Mouse (Mus musculus) CD4-positive helper T cell, adult 2 months (primary cell): ENCODE measurements at regions not wholly inside any gene's neighbourhood (a gene's known extent, or its start where the extent isn't known, plus 50 kb on each side); places are given as distances from the start of the nearest gene placed in this dataset.
A peak's percentile ranks its signal among the peaks of the same experiment; 100 is the strongest.
"Not testable (repeated sequence)": the region's sequence is repeated elsewhere in the genome, so short reads cannot be mapped to it uniquely, and the experiment has no call there.

Experiments used
- DNase-seq: peaks from one replicate; pipeline ENCODE4 v3.0.0-alpha.2; 2012; ENCODE audit warnings: low read depth, missing footprints, low spot score

GRCm38 (mm10) chr3:31708367-31708766, 193.9 kb upstream of the Kcnmb2 start:
- not testable (repeated sequence) for DNase-seq

GRCm38 (mm10) chr3:31741289-31741688, 161.0 kb upstream of the Kcnmb2 start:
- DNase-seq = no peak

GRCm38 (mm10) chr3:31755881-31756280, 146.4 kb upstream of the Kcnmb2 start:
- DNase-seq = no peak

GRCm38 (mm10) chr3:31769193-31769592, 133.1 kb upstream of the Kcnmb2 start:
- DNase-seq = no peak

GRCm38 (mm10) chr3:31790342-31790970, 111.9 kb upstream of the Kcnmb2 start:
- DNase-seq = peak; percentile 7

- DNase-seq = no peak
Observed at GRCm38 (mm10) chr3:31793466-31794040, 108.8 kb upstream of the Kcnmb2 start.

GRCm38 (mm10) chr3:31796621-31797020, 105.7 kb upstream of the Kcnmb2 start:
- DNase-seq = no peak

GRCm38 (mm10) chr3:31799192-31799591, 103.1 kb upstream of the Kcnmb2 start:
- DNase-seq = no peak

- no peak for DNase-seq
Observed at GRCm38 (mm10) chr3:31804038-31804437, 98.3 kb upstream of the Kcnmb2 start.

GRCm38 (mm10) chr3:31807741-31808140, 94.6 kb upstream of the Kcnmb2 start:
- no peak for DNase-seq

- not testable (repeated sequence) for DNase-seq
Observed at GRCm38 (mm10) chr3:31809131-31809530, 93.2 kb upstream of the Kcnmb2 start.

- no peak for DNase-seq
Observed at GRCm38 (mm10) chr3:31811232-31811631, 91.1 kb upstream of the Kcnmb2 start.

- no peak for DNase-seq
Observed at GRCm38 (mm10) chr3:31831913-31832312, 70.4 kb upstream of the Kcnmb2 start.

GRCm38 (mm10) chr3:31841253-31841652, 61.1 kb upstream of the Kcnmb2 start:
- DNase-seq = no peak

GRCm38 (mm10) chr3:31847087-31847486, 55.2 kb upstream of the Kcnmb2 start:
- no peak for DNase-seq
